ENCODE assay signal across 7 mouse cellular contexts in genomic region chr15:59173452-59174245, GRCm38 (mm10).
A peak's percentile ranks its signal among the peaks of the same experiment; 100 is the strongest.
DNase-seq lines count a peak whose midpoint lies in the region; TF ChIP-seq lines count a peak whose summit lies in the region.

No protein-coding gene starts in this region.

- 54% methylated on average over 21 of the region's 21 CpGs for WGBS in heart, adult 2 months

- no peak for TF ChIP-seq EP300 in heart, adult 2 months (IDR thresholded peaks at IDR 0.05; ENCODE audit: insufficient read depth, low read depth, low read length)

- H3K79me2 ChIP-seq in heart, adult 2 months (replicated peaks; ENCODE audit: control insufficient read depth, insufficient read depth, low read length), result no peaks in the 10 kb centered on the region

- no peak for TF ChIP-seq CTCF in heart, adult 2 months (IDR thresholded peaks at IDR 0.05)
- TF ChIP-seq CTCF in layer of hippocampus, adult 2 months (conservative IDR thresholded peaks at IDR 0.05), result no peak

- no peaks in the 10 kb centered on the region for H3K27me3 ChIP-seq in heart, adult 2 months (ENCODE audit: control insufficient read depth, insufficient read depth, low read length)

- no peak overlapping the region for H3K9ac ChIP-seq in heart, adult 2 months (ENCODE audit: low read depth, low read length)

- H3K36me3 ChIP-seq in heart, adult 2 months (ENCODE audit: control insufficient read depth, insufficient read depth, low read length), result 0 out of 2 replicates have a peak, but pooled peaks cover 2% of the 10 kb centered on the region

- intact Hi-C loops in heart, adult 2 months (cut with DNase I), result loop anchor here (2.0 kb wide), 1 partner anchor 21 kb away; no protein-coding TSS in a partner anchor

- H3K4me1 ChIP-seq in heart, adult 2 months (ENCODE audit: control insufficient read depth, insufficient read depth, low read length), result peaks cover 10% of the 10 kb centered on the region; the same call in 1 of the 2 replicates

- no peak overlapping the region for H3K4me3 ChIP-seq in heart, adult 2 months
- H3K4me3 ChIP-seq in layer of hippocampus, adult 2 months, result no peak overlapping the region

- TF ChIP-seq POLR2A in heart, adult 2 months (IDR thresholded peaks at IDR 0.05; ENCODE audit: insufficient read depth, low read depth, low read length), result no peak

- H3K27ac ChIP-seq in heart, adult 2 months, result peak overlapping the region; percentile 38
- peak overlapping the region; percentile 86 for H3K27ac ChIP-seq in layer of hippocampus, adult 2 months

- DNase-seq in right cerebral cortex, adult 18-20 months, result peak; percentile 42
- no peak for DNase-seq in right cerebral cortex, postnatal 25 days
- DNase-seq in heart, adult 2 months, result no peak
- DNase-seq in layer of hippocampus, adult 2 months (ENCODE audit: low spot score in 2 of 2), result peak; percentile 18 to 50
- DNase-seq in ovary, postnatal 14 days (ENCODE audit: low spot score), result no peak
- DNase-seq in retina, embryonic 14.5 days (ENCODE audit: low spot score), result no peak
- no peak for DNase-seq in ovary, adult 18-20 months (ENCODE audit: low spot score)

Comparison
In these comparisons a context has a peak if more than half of its experiments do, and no peak if none do; other contexts are left out.
1. DNase-seq: peak in right cerebral cortex, adult 18-20 months (single experiment) and layer of hippocampus, adult 2 months (2 of 2); none in right cerebral cortex, postnatal 25 days (single experiment), heart, adult 2 months (0 of 2), ovary, postnatal 14 days (single experiment), retina, embryonic 14.5 days (single experiment) and ovary, adult 18-20 months (single experiment).